Mouse (Mus musculus) liver, postnatal 0 days (tissue): ENCODE data around the gene Mybbp1a.

Source experiments
- CTCF ChIP-seq: sonication (generic); IDR thresholded peaks from 2 replicates; pipeline ENCODE4 v1.5.1; 2016; ENCODE audit warnings: antibody characterized with exemption, low read depth
- EP300 ChIP-seq: IDR thresholded peaks from 2 replicates; pipeline ENCODE4 v1.6.1; 2016; ENCODE audit warnings: antibody characterized with exemption, low read depth, mild to moderate bottlenecking

- TF ChIP-seq CTCF (no peak), EP300 (no peak)
These were observed 4.2 kb upstream of the Mybbp1a start for GRCm38 (mm10) chr11:72436756-72437650.
